Mouse (Mus musculus) megakaryocyte, embryonic 14.5 days (primary cell): ENCODE measurements at regions not wholly inside any gene's neighbourhood (a gene's known extent, or its start where the extent isn't known, plus 50 kb on each side); places are given as distances from the start of the nearest gene placed in this dataset.

Experiments
- FLI1 ChIP-seq: IDR thresholded peaks from 2 replicates; pipeline ENCODE4 v1.6.1; 2012; ENCODE audit warnings: low read length, inconsistent platforms, mixed read lengths
- GATA1 ChIP-seq: IDR thresholded peaks from 3 replicates; pipeline ENCODE4 v1.6.1; 2012; ENCODE audit warnings: mixed read lengths, low read length, inconsistent platforms, borderline replicate concordance

DNA sequence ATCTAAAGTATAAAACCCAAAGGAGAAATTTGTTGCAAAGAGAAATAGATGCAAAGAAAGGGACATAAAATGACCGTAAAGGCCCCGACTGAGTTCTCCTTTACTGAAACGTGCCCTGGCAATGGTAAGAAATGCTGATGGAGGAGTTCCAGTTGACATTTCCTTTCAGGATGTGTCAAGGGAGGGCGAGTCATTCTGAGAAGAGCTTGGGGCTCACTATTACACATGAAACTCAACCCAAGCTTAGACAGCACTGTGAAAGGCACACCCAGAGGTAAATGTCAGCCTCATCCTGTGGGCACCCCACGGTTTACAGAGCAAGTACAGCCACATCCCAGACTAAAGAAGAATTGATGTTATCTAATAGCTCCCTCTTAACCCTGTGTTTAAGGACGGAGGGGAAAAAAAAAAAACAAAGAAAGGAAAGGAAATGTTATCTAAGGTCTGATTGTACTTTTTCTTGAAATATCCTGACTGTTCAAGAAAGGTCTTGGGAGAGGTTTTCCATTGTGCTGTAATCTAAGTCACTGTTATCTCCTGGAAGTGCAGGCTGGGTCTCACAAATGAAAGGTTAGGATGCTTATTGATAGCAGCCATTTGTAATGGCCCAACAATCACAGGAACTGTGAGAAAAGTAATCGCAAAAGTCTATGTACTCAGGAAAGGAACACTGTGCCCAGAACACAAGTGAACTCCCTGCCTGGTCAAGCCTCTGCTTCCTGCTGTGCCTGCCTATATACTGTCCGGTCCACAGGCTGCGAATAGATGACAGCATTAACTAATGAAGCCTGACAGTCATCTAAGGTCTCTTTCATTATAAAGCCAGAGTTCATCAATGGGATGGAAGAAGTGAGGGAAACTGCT is 135.8 kb downstream of the Cemip2 start:
- TF ChIP-seq FLI1: no peak
- no peak for TF ChIP-seq GATA1
